Mouse (Mus musculus) forebrain, embryonic 13.5 days (tissue): ENCODE measurements around the gene Creg1. TPM values are rescaled to one million over a fixed set of nuclear protein-coding genes. Genes with fewer than 3 reads are reported as not detected.
A peak's percentile ranks its signal among the peaks of the same experiment; 100 is the strongest.

Experiments used
- ATAC-seq: fragments of 200-750 bp; cut with Nextera tagmentation; 2 replicates; pipeline ENCODE4 v1.8.0; 2017
- H3K27ac ChIP-seq: fragments of 300-500 bp; sonication (generic); 2 replicates; pipeline ENCODE4 v1.5.1; 2015; ENCODE audit warnings: inconsistent platforms, mild to moderate bottlenecking, moderate library complexity
- H3K27me3 ChIP-seq: fragments of 300-500 bp; sonication (generic); 2 replicates; pipeline ENCODE4 v1.6.1; 2015; ENCODE audit warnings: mild to moderate bottlenecking, inconsistent platforms
- H3K36me3 ChIP-seq: fragments of 300-500 bp; sonication (generic); 2 replicates; pipeline ENCODE4 v1.6.1; 2015; ENCODE audit warnings: mild to moderate bottlenecking, inconsistent platforms; ENCODE audit not compliant: poor library complexity, severe bottlenecking
- H3K4me1 ChIP-seq: fragments of 300-500 bp; sonication (generic); 2 replicates; pipeline ENCODE4 v1.6.1; 2015; ENCODE audit warnings: inconsistent platforms
- H3K4me2 ChIP-seq: fragments of 300-500 bp; sonication (generic); 2 replicates; pipeline ENCODE4 v1.6.1; 2015; ENCODE audit warnings: inconsistent platforms, mild to moderate bottlenecking, moderate library complexity
- H3K4me3 ChIP-seq: fragments of 300-500 bp; sonication (generic); 2 replicates; pipeline ENCODE4 v1.5.1; 2015; ENCODE audit warnings: mild to moderate bottlenecking, inconsistent platforms
- H3K9ac ChIP-seq: fragments of 300-500 bp; sonication (generic); 2 replicates; pipeline ENCODE4 v1.6.1; 2015; ENCODE audit warnings: mild to moderate bottlenecking, inconsistent platforms
- H3K9me3 ChIP-seq: fragments of 300-500 bp; sonication (generic); replicated peaks from 2 replicates; pipeline ENCODE4 v1.6.1; 2016; ENCODE audit warnings: inconsistent platforms
- WGBS: fragments of 180-500 bp; shearing (Covaris S2); methylation state at CpG from one replicate; pipeline ENCODE4 v1.1.7; 2015; 5-methylcytosine and 5-hydroxymethylcytosine counted together
- polyA plus RNA-seq: library from polyadenylated mRNA; unstranded; fragments of >200 nt; fragmentation: Nextera tagmentation; extraction: Ambion mirVana; gene quantifications from 2 replicates; pipeline ENCODE4 v1.2.1, GENCODE M21; 2015

Creg1 gene
- polyA plus RNA-seq, 1 experiment from 2014 or later = 21.5 TPM

DNA sequence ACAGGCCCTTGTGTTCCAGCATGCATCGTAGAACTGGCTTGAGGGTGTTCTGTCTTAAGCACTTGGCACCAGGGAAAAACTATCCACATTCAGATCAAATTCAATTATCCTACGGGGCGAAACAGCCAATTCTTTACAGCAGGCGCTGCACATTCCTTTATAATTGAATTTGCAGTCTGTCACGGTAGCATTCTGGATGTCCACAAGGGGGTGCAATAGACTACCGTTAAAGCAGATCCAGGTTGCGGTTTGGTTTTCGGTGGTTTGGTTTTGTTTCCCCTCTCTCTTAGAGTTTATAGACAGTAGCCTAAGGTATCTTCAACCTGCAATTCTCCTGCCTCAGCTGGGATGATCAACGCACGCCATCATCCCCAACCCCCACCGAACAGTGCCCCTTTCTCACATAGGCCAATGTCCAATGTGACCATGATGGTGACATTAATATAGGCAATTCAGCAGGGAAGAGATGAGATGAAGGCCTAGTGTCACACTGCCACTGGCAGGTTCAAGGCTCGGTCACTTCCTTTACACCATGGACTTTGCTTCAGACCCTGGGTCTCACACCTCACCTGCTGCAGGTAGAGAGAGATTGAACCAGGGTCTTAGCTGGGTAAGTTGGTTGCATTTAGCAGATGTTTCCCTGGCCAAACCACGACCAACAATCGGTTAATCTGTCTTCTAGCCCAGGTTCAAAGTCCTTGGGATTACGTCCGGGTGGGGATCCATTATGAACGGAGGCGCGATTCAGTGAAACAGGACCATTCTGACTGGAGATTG, 12.2 kb downstream of the Creg1 start:
- 43% methylated on average over 19 of the region's 19 CpGs for WGBS
- Histone ChIP-seq H3K9me3 (no peaks in the 10 kb centered on the region), H3K9ac (no peak overlapping the region), H3K27ac (no peak overlapping the region), H3K4me1 (peaks cover 10% of the 10 kb centered on the region), H3K27me3 (peaks cover 13% of the 10 kb centered on the region), H3K4me3 (no peak overlapping the region), H3K4me2 (no peak overlapping the region), H3K36me3 (no peaks in the 10 kb centered on the region)
- ATAC-seq = peak; percentile 15; the same call in 1 of the 2 replicates

DNA sequence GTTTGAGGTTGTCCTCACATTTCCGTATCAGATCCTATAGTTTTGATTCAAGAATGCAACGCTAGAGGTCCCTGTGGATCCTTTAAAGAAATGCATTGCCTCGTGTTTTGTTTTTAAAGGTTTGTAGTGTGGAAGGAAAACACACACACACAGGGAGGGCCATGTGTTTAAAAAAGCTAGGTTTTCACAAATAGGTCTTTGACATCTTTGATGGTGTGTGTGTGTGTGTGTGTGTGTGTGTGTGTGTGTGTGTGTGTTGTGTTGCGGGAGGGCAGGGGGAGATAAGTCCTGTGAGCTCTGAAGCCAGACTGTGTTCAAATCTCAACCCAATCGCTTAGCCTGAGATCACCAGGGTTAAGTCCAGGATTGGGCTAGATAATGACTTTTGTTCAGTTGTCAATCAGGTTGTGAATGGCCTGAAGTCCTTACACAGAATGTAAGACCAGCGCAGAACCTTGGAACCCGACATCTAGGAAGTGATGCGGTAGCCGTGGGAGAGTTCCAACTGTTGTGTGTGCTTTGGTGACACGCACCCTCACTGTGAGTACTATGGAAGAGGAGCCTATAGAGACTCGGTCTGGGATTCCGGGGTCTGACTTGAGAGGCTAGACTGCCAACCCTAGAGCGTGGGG, 16.5 kb downstream of the Creg1 start:
- Histone ChIP-seq H3K27ac (no peak overlapping the region), H3K27me3 (peaks cover 19% of the 10 kb centered on the region), H3K9me3 (no peaks in the 10 kb centered on the region), H3K4me3 (peak overlapping the region; percentile 36), H3K36me3 (no peaks in the 10 kb centered on the region), H3K4me2 (peak overlapping the region; percentile 62), H3K9ac (peak overlapping the region; percentile 47), H3K4me1 (peaks cover 11% of the 10 kb centered on the region)
- ATAC-seq = peak; percentile 73
- WGBS = 1% methylated on average over 13 of the region's 13 CpGs

DNA sequence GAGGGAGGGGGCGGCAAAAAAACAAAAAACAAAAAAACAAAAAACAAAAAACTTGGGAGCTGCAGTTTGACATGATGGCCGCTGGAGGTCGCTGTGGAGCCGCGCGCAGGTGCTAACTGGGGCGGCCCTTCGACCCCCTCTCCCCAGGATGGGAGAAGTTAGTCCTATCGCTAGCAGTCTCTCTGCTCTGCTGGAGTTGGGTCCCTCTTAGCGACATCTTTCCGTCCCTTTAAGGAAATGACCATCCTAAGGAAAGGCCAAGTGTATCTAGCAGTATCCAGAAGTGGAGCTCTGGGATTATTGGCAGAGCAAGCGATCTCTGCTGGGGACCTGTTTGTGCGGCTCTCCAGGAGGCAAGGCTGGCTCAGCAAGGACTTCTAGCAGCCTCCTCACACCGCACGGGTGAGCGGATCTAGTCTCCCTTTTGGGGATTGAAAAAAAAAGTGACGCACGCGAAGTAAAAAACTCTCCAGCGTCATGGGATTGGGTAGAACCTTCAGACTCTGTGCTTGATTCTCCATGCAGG, 17.1 kb downstream of the Creg1 start:
- Histone ChIP-seq H3K9ac (peak overlapping the region; percentile 47; the same call in 1 of the 2 replicates), H3K4me3 (peak overlapping the region; percentile 36), H3K4me1 (peaks cover 11% of the 10 kb centered on the region), H3K27me3 (peaks cover 19% of the 10 kb centered on the region), H3K4me2 (peak overlapping the region; percentile 62), H3K36me3 (no peaks in the 10 kb centered on the region), H3K9me3 (no peaks in the 10 kb centered on the region), H3K27ac (no peak overlapping the region)
- ATAC-seq = peak; percentile 77
- 2% methylated on average over 20 of the region's 20 CpGs for WGBS

GRCm38 (mm10) chr1:165781426-165781825, 17.9 kb downstream of the Creg1 start:
- no peaks in the 10 kb centered on the region for H3K36me3 ChIP-seq
- no peak for ATAC-seq
- H3K4me3 ChIP-seq = no peak overlapping the region
- peak overlapping the region; percentile 62; the same call in 1 of the 2 replicates for H3K4me2 ChIP-seq
- H3K9ac ChIP-seq = no peak overlapping the region
- H3K27me3 ChIP-seq = peaks cover 14% of the 10 kb centered on the region
- peaks cover 19% of the 10 kb centered on the region for H3K4me1 ChIP-seq
- H3K27ac ChIP-seq = no peak overlapping the region
- 88% methylated on average over 9 of the region's 9 CpGs for WGBS
- H3K9me3 ChIP-seq = no peaks in the 10 kb centered on the region

GRCm38 (mm10) chr1:165781911-165782310, 18.4 kb downstream of the Creg1 start:
- Histone ChIP-seq H3K27me3 (peaks cover 13% of the 10 kb centered on the region), H3K4me1 (peaks cover 20% of the 10 kb centered on the region), H3K36me3 (no peaks in the 10 kb centered on the region), H3K9me3 (no peaks in the 10 kb centered on the region), H3K9ac (no peak overlapping the region), H3K27ac (no peak overlapping the region), H3K4me2 (no peak overlapping the region), H3K4me3 (no peak overlapping the region)
- WGBS = 91% methylated on average over 12 of the region's 12 CpGs
- no peak for ATAC-seq

DNA sequence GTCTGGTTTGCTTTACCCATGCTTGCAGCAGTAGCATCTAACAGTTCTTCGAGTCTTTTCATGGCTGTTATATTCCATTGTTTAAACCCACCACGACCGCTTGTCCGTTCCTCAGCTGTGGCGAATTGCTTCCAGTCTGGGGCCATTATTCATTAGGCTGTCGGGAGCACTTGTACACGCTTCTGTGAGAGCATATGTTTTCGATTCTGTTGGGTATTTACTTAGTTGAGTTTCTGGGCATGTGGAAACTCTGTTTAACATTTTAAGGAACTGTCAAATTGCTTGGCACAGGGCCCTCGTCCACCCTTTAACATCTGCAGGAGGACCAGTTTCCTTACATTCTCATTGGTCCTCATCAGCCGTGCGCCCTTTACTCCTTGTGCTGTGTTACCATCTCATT, 22.8 kb downstream of the Creg1 start:
- H3K27ac ChIP-seq = no peak overlapping the region
- peak overlapping the region; percentile 3; the same call in 1 of the 2 replicates for H3K4me2 ChIP-seq
- no peaks in the 10 kb centered on the region for H3K36me3 ChIP-seq
- peaks cover 9% of the 10 kb centered on the region; the same call in 1 of the 2 replicates for H3K4me1 ChIP-seq
- no peak overlapping the region for H3K4me3 ChIP-seq
- peak; percentile 67; the same call in 1 of the 2 replicates for ATAC-seq
- no peak overlapping the region for H3K9ac ChIP-seq
- WGBS = 50% methylated on average over 11 of the region's 11 CpGs
- peaks cover 4% of the 10 kb centered on the region; the same call in 1 of the 2 replicates for H3K27me3 ChIP-seq
- H3K9me3 ChIP-seq = no peaks in the 10 kb centered on the region

- no peaks in the 10 kb centered on the region for H3K9me3 ChIP-seq
- peaks cover 9% of the 10 kb centered on the region; the same call in 1 of the 2 replicates for H3K4me1 ChIP-seq
- no peak for ATAC-seq
- H3K27me3 ChIP-seq = no peaks in the 10 kb centered on the region
- WGBS = 70% methylated on average over 8 of the region's 8 CpGs
- no peak within 1 kb of the TSS for H3K4me3 ChIP-seq
- H3K4me2 ChIP-seq = no peak within 1 kb of the TSS
- no peak within 1 kb of the TSS for H3K27ac ChIP-seq
- no peaks in the 10 kb centered on the region for H3K36me3 ChIP-seq
- no peak within 1 kb of the TSS for H3K9ac ChIP-seq
Measured at GRCm38 (mm10) chr1:165788511-165788910, 25.0 kb downstream of the Creg1 start, which contains the start of gene Cd247. TSS of gene Cd247 (plus strand) at chr1:165788681.

- H3K27me3 ChIP-seq = no peaks in the 10 kb centered on the region
- no peak for ATAC-seq
- H3K9ac ChIP-seq = no peak overlapping the region
- no peak overlapping the region for H3K4me2 ChIP-seq
- 89% methylated on average over 17 of the region's 17 CpGs for WGBS
- no peaks in the 10 kb centered on the region for H3K9me3 ChIP-seq
- peaks cover 9% of the 10 kb centered on the region; the same call in 1 of the 2 replicates for H3K4me1 ChIP-seq
- H3K36me3 ChIP-seq = no peaks in the 10 kb centered on the region
- H3K27ac ChIP-seq = no peak overlapping the region
- no peak overlapping the region for H3K4me3 ChIP-seq
Measured at GRCm38 (mm10) chr1:165789066-165789660, 25.6 kb downstream of the Creg1 start.

DNA sequence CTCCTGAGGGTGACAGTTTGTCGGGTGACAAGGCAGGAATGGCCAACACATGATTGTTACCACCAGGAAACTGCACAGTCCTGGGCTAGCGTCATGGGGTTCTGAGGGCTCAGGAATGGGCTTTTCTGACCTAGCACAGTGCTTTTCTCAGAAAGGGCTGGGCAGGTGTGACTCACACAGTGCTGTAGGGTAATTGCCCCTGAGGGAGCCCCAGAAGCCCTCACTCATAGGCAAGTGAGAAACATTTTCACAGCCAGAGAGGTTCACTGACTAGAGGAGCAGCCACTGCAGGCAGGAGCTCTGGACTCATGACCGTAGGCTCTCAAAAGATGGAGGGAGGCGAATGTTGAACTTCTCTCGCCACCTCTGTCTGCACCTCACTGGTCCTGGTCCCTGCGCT, 26.4 kb downstream of the Creg1 start:
- ATAC-seq = no peak
- no peaks in the 10 kb centered on the region for H3K9me3 ChIP-seq
- no peaks in the 10 kb centered on the region for H3K36me3 ChIP-seq
- H3K27ac ChIP-seq = no peak overlapping the region
- 90% methylated on average over 6 of the region's 6 CpGs for WGBS
- no peak overlapping the region for H3K4me2 ChIP-seq
- H3K4me3 ChIP-seq = no peak overlapping the region
- H3K27me3 ChIP-seq = no peaks in the 10 kb centered on the region
- H3K4me1 ChIP-seq = peaks cover 9% of the 10 kb centered on the region; the same call in 1 of the 2 replicates
- no peak overlapping the region for H3K9ac ChIP-seq

GRCm38 (mm10) chr1:165790461-165791210, 27.1 kb downstream of the Creg1 start:
- no peaks in the 10 kb centered on the region for H3K36me3 ChIP-seq
- 89% methylated on average over 17 of the region's 17 CpGs for WGBS
- H3K27me3 ChIP-seq = no peaks in the 10 kb centered on the region
- H3K4me3 ChIP-seq = no peak overlapping the region
- no peaks in the 10 kb centered on the region for H3K9me3 ChIP-seq
- H3K4me1 ChIP-seq = peaks cover 9% of the 10 kb centered on the region; the same call in 1 of the 2 replicates
- no peak for ATAC-seq
- no peak overlapping the region for H3K4me2 ChIP-seq
- H3K9ac ChIP-seq = no peak overlapping the region
- H3K27ac ChIP-seq = no peak overlapping the region

DNA sequence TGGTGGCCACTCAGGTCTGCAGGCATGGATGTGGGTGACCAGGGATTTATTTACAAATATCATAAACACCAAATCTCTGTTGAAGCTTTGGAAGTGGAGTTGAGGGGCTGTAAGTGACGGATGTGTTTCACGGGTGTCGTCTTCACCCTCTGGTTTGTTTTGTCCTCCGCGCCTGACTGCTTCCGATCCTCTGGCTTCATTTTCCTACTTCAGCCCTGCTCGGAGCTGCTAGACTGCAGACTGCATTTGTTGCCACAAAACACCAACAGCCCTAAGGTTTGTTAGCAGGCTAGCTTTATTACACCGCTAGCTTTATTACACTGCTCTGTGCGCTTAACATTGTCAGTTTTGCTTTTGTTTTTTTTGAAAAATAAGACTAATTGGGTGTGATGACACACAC, 27.9 kb downstream of the Creg1 start:
- no peak overlapping the region for H3K4me2 ChIP-seq
- H3K27ac ChIP-seq = no peak overlapping the region
- 0 out of 2 replicates have a peak, but pooled peaks cover 1% of the 10 kb centered on the region for H3K4me1 ChIP-seq
- H3K9me3 ChIP-seq = no peaks in the 10 kb centered on the region
- H3K36me3 ChIP-seq = no peaks in the 10 kb centered on the region
- H3K27me3 ChIP-seq = no peaks in the 10 kb centered on the region
- WGBS = 86% methylated on average over 9 of the region's 9 CpGs
- no peak for ATAC-seq
- no peak overlapping the region for H3K4me3 ChIP-seq
- no peak overlapping the region for H3K9ac ChIP-seq
